Mouse (Mus musculus): ENCODE data around the gene Trim23. TPM values are rescaled to one million over a fixed set of nuclear protein-coding genes. Genes with fewer than 3 reads are reported as not detected.

Trim23 gene
- total RNA-seq, 2 experiments from 2014 or later, result 19.6 to 20.7 TPM

- intact Hi-C loops (cut with DNase I), result loop anchor here (5.0 kb wide), 1 partner anchor 47 kb away; no protein-coding TSS in a partner anchor
Measured at GRCm38 (mm10) chr13:104229181-104229580, 50.6 kb downstream of the Trim23 start.

More at GRCm38 (mm10) chr13:104229181-104229580, 50.6 kb downstream of the Trim23 start:
- no peak for DNase-seq

Other genes with a start within 250 kb of the Trim23 start
- 10 to 100 TPM; 21.6 to 21.8 TPM for gene Nln, start 69.2 kb upstream of the Trim23 start, total RNA-seq (2021)
- 1 to 10 TPM; 2.0 to 2.1 TPM for gene Sgtb, start 69.1 kb upstream of the Trim23 start, total RNA-seq (2021)
- 10 to 100 TPM; 34.4 to 37.4 TPM for gene Trappc13, start 328 bp upstream of the Trim23 start, total RNA-seq (2021)
- 1 to 10 TPM; 3.8 to 5.5 TPM for gene Cenpk, start 49.8 kb downstream of the Trim23 start, total RNA-seq (2021)
- gene Ppwd1, start 50.0 kb downstream of the Trim23 start, total RNA-seq (2021), result 10 to 100 TPM in 1 of 2 experiments, 1 to 10 TPM in 1; 8.8 to 10.2 TPM
- gene Adamts6, start 109.0 kb downstream of the Trim23 start, total RNA-seq (2021), result 1 to 10 TPM; 6.5 to 9.6 TPM